Mouse (Mus musculus): ENCODE measurements around the gene Ift88. TPM values are rescaled to one million over a fixed set of nuclear protein-coding genes. Genes with fewer than 3 reads are reported as not detected.
"Not testable (repeated sequence)": the region's sequence is repeated elsewhere in the genome, so short reads cannot be mapped to it uniquely, and the experiment has no call there.

Gene Ift88
- polyA plus RNA-seq, 1 experiment from 2014 or later, result 14.8 TPM

- H3K27me3 ChIP-seq; ATAC-seq (ENCODE audit: low FRiP score, low read depth); H3K9ac ChIP-seq (replicated peaks); H3K4me1 ChIP-seq; H3K4me3 ChIP-seq; H3K27ac ChIP-seq (replicated peaks); H3K4me2 ChIP-seq (replicated peaks); H3K9me3 ChIP-seq; H3K36me3 ChIP-seq: not testable (repeated sequence)
- 78% methylated on average over 5 of the region's 5 CpGs for WGBS
Measured at GRCm38 (mm10) chr14:57460326-57460725, 36.5 kb downstream of the Ift88 start.

GRCm38 (mm10) chr14:57462871-57463270 is 39.0 kb downstream of the Ift88 start:
- H3K9ac ChIP-seq (replicated peaks), result no peak overlapping the region
- H3K27ac ChIP-seq (replicated peaks), result no peak overlapping the region
- H3K4me1 ChIP-seq, result no peaks in the 10 kb centered on the region
- H3K4me3 ChIP-seq, result no peak overlapping the region
- ATAC-seq (ENCODE audit: low FRiP score, low read depth), result no peak
- no peaks in the 10 kb centered on the region for H3K27me3 ChIP-seq
- peaks cover 4% of the 10 kb centered on the region for H3K36me3 ChIP-seq
- 87% methylated on average over 5 of the region's 5 CpGs for WGBS
- no peak overlapping the region for H3K4me2 ChIP-seq (replicated peaks)
- no peaks in the 10 kb centered on the region for H3K9me3 ChIP-seq

- H3K4me2 ChIP-seq (replicated peaks), result no peak overlapping the region
- no peak overlapping the region for H3K27ac ChIP-seq (replicated peaks)
- no peak overlapping the region for H3K4me3 ChIP-seq
- H3K9ac ChIP-seq (replicated peaks), result no peak overlapping the region
- ATAC-seq (ENCODE audit: low FRiP score, low read depth), result no peak
- 94% methylated on average over 2 of the region's 2 CpGs for WGBS
- no peaks in the 10 kb centered on the region for H3K4me1 ChIP-seq
- no peaks in the 10 kb centered on the region for H3K27me3 ChIP-seq
- no peaks in the 10 kb centered on the region for H3K9me3 ChIP-seq
- H3K36me3 ChIP-seq, result 0 out of 2 replicates have a peak, but pooled peaks cover 8% of the 10 kb centered on the region
Measured at GRCm38 (mm10) chr14:57475057-57475456, 51.2 kb downstream of the Ift88 start.

GRCm38 (mm10) chr14:57482262-57482661 is 58.4 kb downstream of the Ift88 start:
- Histone ChIP-seq H3K4me2 (replicated peaks) (no peak overlapping the region), H3K4me1 (no peaks in the 10 kb centered on the region), H3K4me3 (no peak overlapping the region), H3K9ac (replicated peaks) (no peak overlapping the region), H3K27ac (replicated peaks) (no peak overlapping the region), H3K9me3 (no peaks in the 10 kb centered on the region), H3K36me3 (no peaks in the 10 kb centered on the region), H3K27me3 (no peaks in the 10 kb centered on the region)
- 90% methylated on average over 2 of the region's 2 CpGs for WGBS
- ATAC-seq (ENCODE audit: low FRiP score, low read depth), result no peak

DNA sequence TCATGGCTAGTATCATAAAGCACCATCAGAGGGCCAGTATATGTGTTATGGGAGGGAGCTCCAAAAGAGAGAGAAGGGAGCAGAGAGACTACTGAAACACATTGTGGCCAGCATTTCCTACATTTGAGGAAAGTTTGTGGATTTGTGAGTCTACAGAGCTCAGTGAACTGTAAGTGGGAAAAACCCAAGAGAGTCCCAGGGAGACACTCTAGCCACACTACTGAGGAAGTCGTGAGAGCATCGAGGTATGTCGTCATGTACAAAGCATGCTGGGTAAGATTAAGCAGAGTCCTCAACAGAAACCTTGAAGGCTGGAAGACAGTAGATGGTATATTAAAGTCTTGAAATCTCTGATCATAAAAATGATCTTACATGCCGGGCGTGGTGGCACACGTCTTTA is 60.3 kb downstream of the Ift88 start:
- Histone ChIP-seq H3K4me1 (no peaks in the 10 kb centered on the region), H3K27me3 (no peaks in the 10 kb centered on the region), H3K4me3 (no peak overlapping the region), H3K9ac (replicated peaks) (no peak overlapping the region), H3K27ac (replicated peaks) (no peak overlapping the region), H3K36me3 (no peaks in the 10 kb centered on the region), H3K4me2 (replicated peaks) (no peak overlapping the region), H3K9me3 (no peaks in the 10 kb centered on the region)
- 96% methylated on average over 6 of the region's 6 CpGs for WGBS
- no peak for ATAC-seq (ENCODE audit: low FRiP score, low read depth)

DNA sequence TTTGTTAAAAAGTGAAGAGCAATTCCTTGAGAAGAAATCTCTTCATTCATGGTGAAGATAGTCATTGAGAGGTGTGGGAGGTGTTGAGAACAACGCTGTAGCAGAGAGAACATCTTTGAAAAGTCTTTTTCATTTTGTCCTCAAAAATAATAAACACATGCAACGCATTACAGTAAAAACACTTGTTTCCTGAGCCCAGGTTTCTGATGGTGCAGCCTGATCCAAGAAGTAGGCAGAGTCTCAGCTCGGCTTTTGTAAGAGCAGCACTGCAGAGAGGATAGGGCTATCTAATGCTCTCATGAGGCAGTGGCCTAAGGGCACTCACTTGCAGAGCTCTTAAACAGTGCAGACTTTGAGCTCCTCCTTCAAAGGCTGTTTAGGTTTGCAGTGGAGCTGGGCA is 65.8 kb downstream of the Ift88 start:
- WGBS, result 92% methylated on average over 3 of the region's 3 CpGs

GRCm38 (mm10) chr14:57493840-57494239 is 70.0 kb downstream of the Ift88 start:
- H3K27me3 ChIP-seq, result no peaks in the 10 kb centered on the region
- WGBS, result 93% methylated on average over 2 of the region's 2 CpGs
- no peaks in the 10 kb centered on the region for H3K4me1 ChIP-seq
- no peak overlapping the region for H3K9ac ChIP-seq (replicated peaks)
- H3K4me3 ChIP-seq, result no peak overlapping the region
- no peak overlapping the region for H3K27ac ChIP-seq (replicated peaks)
- H3K36me3 ChIP-seq, result peaks cover 7% of the 10 kb centered on the region; the same call in 1 of the 2 replicates
- H3K4me2 ChIP-seq (replicated peaks), result no peak overlapping the region
- ATAC-seq (ENCODE audit: low FRiP score, low read depth), result no peak
- no peaks in the 10 kb centered on the region for H3K9me3 ChIP-seq

More for the DNA sequence above, 65.8 kb downstream of the Ift88 start:
- no peak overlapping the region for H3K9ac ChIP-seq (replicated peaks)
- no peak for ATAC-seq (ENCODE audit: low FRiP score, low read depth)
- no peak overlapping the region for H3K4me3 ChIP-seq
- H3K9me3 ChIP-seq, result no peaks in the 10 kb centered on the region
- peaks cover 7% of the 10 kb centered on the region; the same call in 1 of the 2 replicates for H3K36me3 ChIP-seq
- no peak overlapping the region for H3K4me2 ChIP-seq (replicated peaks)
- H3K4me1 ChIP-seq, result no peaks in the 10 kb centered on the region
- no peak overlapping the region for H3K27ac ChIP-seq (replicated peaks)
- H3K27me3 ChIP-seq, result no peaks in the 10 kb centered on the region

DNA sequence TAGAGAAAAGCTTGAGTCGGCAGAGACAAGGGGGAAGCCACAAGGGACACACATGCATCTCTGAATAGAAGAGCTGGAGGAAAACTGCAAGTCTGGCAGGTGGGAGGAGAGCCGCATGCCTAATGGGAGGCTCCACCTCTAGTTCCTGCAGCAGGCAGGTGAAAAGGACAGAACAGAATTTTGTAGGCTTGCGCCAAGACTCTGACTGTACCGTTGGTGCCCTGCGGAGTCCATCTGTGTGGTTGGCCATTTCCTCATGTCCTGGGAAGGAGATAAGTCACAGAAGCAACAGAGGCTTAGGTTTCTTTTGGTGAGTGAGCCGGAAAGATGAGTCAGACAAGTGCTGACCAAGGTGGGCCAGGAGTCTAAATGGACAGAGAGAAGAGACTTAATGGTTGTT is 79.9 kb downstream of the Ift88 start:
- Histone ChIP-seq H3K9ac (replicated peaks) (no peak overlapping the region), H3K9me3 (no peaks in the 10 kb centered on the region), H3K36me3 (0 out of 2 replicates have a peak, but pooled peaks cover 5% of the 10 kb centered on the region), H3K4me3 (no peak overlapping the region), H3K27ac (replicated peaks) (no peak overlapping the region), H3K4me1 (0 out of 2 replicates have a peak, but pooled peaks cover 4% of the 10 kb centered on the region), H3K4me2 (replicated peaks) (no peak overlapping the region), H3K27me3 (no peaks in the 10 kb centered on the region)
- WGBS, result 92% methylated on average over 6 of the region's 6 CpGs
- ATAC-seq (ENCODE audit: low FRiP score, low read depth), result no peak

DNA sequence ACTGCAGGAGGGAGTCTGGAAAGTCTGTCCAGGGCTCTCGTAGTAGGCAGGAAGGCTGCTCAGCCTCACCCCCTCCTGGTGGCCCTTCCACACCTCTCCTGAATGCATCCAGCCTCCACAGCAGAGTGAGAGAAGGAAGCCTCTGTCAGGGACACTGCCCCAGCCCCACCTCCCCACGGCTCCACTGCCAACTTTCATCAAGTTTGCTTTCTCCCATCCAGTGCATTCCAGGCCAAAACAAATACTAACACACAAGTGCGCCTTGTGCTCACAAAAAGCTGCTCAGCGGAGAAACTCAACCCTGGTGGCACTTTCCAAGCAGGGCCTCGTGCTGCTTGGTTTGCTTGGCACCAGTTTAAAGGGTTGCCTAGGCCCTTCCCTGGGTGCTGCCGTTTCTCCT is 85.7 kb downstream of the Ift88 start:
- WGBS, result 71% methylated on average over 6 of the region's 6 CpGs
- H3K27ac ChIP-seq (replicated peaks), result no peak overlapping the region
- no peaks in the 10 kb centered on the region for H3K27me3 ChIP-seq
- no peak overlapping the region for H3K9ac ChIP-seq (replicated peaks)
- H3K4me1 ChIP-seq, result no peaks in the 10 kb centered on the region
- H3K4me2 ChIP-seq (replicated peaks), result no peak overlapping the region
- H3K4me3 ChIP-seq, result no peak overlapping the region
- H3K36me3 ChIP-seq, result no peaks in the 10 kb centered on the region
- H3K9me3 ChIP-seq, result no peaks in the 10 kb centered on the region
- ATAC-seq (ENCODE audit: low FRiP score, low read depth), result no peak

DNA sequence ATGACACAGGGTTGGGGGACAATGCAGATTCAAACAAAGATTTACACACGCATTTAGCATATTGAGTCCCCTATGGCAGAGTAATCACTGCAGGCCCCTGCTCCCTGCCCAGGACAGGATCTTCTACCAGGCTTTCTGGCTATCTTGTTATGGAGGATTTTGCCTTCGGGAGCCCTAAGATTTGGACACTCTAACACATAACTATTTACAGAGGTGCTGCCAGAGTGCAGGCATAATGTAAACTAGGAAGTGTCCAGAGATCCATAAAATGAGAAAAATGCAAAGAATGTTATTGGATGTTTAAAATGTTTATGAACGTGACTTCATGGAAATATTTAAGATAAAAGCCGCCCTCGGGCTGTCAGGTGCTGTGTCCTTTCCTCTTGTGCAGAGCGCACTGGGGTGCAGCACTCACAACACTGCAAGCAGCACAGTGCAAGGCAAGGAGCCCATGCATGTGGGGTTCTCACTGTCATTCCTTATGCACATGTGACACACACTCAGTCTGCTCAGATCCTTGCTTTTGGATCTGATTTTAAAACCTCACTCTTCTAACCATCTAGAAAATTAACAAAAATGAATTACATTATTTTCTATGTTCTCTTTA is 91.4 kb downstream of the Ift88 start:
- Histone ChIP-seq H3K4me3 (no peak overlapping the region), H3K36me3 (0 out of 2 replicates have a peak, but pooled peaks cover 4% of the 10 kb centered on the region), H3K27ac (replicated peaks) (no peak overlapping the region), H3K4me1 (no peaks in the 10 kb centered on the region), H3K27me3 (no peaks in the 10 kb centered on the region), H3K4me2 (replicated peaks) (no peak overlapping the region), H3K9ac (replicated peaks) (no peak overlapping the region), H3K9me3 (no peaks in the 10 kb centered on the region)
- no peak for ATAC-seq (ENCODE audit: low FRiP score, low read depth)
- WGBS, result 78% methylated on average over 6 of the region's 6 CpGs

- Histone ChIP-seq H3K9ac (replicated peaks) (no peak overlapping the region), H3K4me1 (no peaks in the 10 kb centered on the region), H3K4me2 (replicated peaks) (no peak overlapping the region), H3K27ac (replicated peaks) (no peak overlapping the region), H3K27me3 (no peaks in the 10 kb centered on the region), H3K4me3 (no peak overlapping the region), H3K9me3 (no peaks in the 10 kb centered on the region), H3K36me3 (0 out of 2 replicates have a peak, but pooled peaks cover 4% of the 10 kb centered on the region)
- ATAC-seq (ENCODE audit: low FRiP score, low read depth), result no peak
- WGBS, result 91% methylated on average over 7 of the region's 7 CpGs
Measured at GRCm38 (mm10) chr14:57517001-57517400, 93.1 kb downstream of the Ift88 start.

DNA sequence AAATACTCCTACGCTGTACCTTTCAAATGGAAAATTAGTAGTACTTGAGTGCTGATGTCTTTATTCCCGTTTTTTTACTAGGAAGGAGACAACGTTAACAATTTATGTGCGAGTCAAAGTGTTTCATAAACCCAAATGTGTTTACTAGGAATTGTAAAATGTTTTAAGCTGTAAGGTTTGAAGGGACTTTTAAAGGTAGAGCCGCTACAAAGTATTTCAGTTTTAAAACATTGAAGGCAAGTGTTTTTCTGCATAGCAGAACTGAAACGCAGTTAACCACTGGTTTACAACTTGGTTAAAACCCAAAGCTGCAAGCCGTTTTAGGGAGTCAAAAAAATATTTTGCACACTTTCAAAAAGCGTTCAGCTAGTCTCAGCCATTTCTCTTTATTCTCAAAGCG is 99.9 kb downstream of the Ift88 start:
- no peak overlapping the region for H3K27ac ChIP-seq (replicated peaks)
- 89% methylated on average over 9 of the region's 9 CpGs for WGBS
- ATAC-seq (ENCODE audit: low FRiP score, low read depth), result no peak
- H3K27me3 ChIP-seq, result peaks cover 50% of the 10 kb centered on the region
- no peaks in the 10 kb centered on the region for H3K36me3 ChIP-seq
- no peak overlapping the region for H3K4me2 ChIP-seq (replicated peaks)
- no peaks in the 10 kb centered on the region for H3K9me3 ChIP-seq
- no peak overlapping the region for H3K4me3 ChIP-seq
- peaks cover 8% of the 10 kb centered on the region for H3K4me1 ChIP-seq
- H3K9ac ChIP-seq (replicated peaks), result no peak overlapping the region

Measured in midbrain, embryonic 12.5 days (tissue).